Mouse (Mus musculus): ENCODE measurements around the gene Thap3. TPM values are rescaled to one million over a fixed set of nuclear protein-coding genes. Genes with fewer than 3 reads are reported as not detected.

The Thap3 gene
- polyA plus RNA-seq, 1 experiment, result 46.2 TPM

- no peak for TF ChIP-seq POLR2A (IDR thresholded peaks at IDR 0.05; ENCODE audit: low read depth, low read length)
- TF ChIP-seq CTCF (IDR thresholded peaks at IDR 0.05; ENCODE audit: extremely low read depth, insufficient read depth, insufficient read length, insufficient replicate concordance), result peak; percentile 88
- Histone ChIP-seq H3K27me3 (ENCODE audit: control insufficient read depth, insufficient read depth, low read length) (no peaks in the 10 kb centered on the region), H3K27ac (ENCODE audit: insufficient read depth, low read length) (no peak overlapping the region), H3K36me3 (ENCODE audit: control insufficient read depth, insufficient read depth, low read length) (peaks cover 4% of the 10 kb centered on the region), H3K4me1 (ENCODE audit: control insufficient read depth, insufficient read depth, insufficient read length) (0 out of 2 replicates have a peak, but pooled peaks cover 4% of the 10 kb centered on the region), H3K4me3 (ENCODE audit: extremely low read depth, insufficient read depth, insufficient read length) (no peak overlapping the region)
- DNase-seq (ENCODE audit: low read depth in 1 of 2, low spot score in 2 of 2), result peak; percentile 49 to 84
- WGBS, result 42% methylated on average over 10 of the region's 10 CpGs
These were observed 11.0 kb downstream of the Thap3 start for GRCm38 (mm10) chr4:151977748-151978147.

- H3K4me3 ChIP-seq (ENCODE audit: extremely low read depth, insufficient read depth, insufficient read length), result no peak overlapping the region
- peaks cover 4% of the 10 kb centered on the region; the same call in 1 of the 2 replicates for H3K36me3 ChIP-seq (ENCODE audit: control insufficient read depth, insufficient read depth, low read length)
- no peak overlapping the region for H3K27ac ChIP-seq (ENCODE audit: insufficient read depth, low read length)
- 92% methylated on average over 3 of the region's 3 CpGs for WGBS
- no peak for DNase-seq (ENCODE audit: low read depth in 1 of 2, low spot score in 2 of 2)
- 0 out of 2 replicates have a peak, but pooled peaks cover 4% of the 10 kb centered on the region for H3K4me1 ChIP-seq (ENCODE audit: control insufficient read depth, insufficient read depth, insufficient read length)
- H3K27me3 ChIP-seq (ENCODE audit: control insufficient read depth, insufficient read depth, low read length), result no peaks in the 10 kb centered on the region
- TF ChIP-seq CTCF (IDR thresholded peaks at IDR 0.05; ENCODE audit: extremely low read depth, insufficient read depth, insufficient read length, insufficient replicate concordance), result peak; percentile 7; the same call in 1 of the 2 replicates
- TF ChIP-seq POLR2A (IDR thresholded peaks at IDR 0.05; ENCODE audit: low read depth, low read length), result no peak
These were observed 13.4 kb downstream of the Thap3 start for GRCm38 (mm10) chr4:151975441-151975840.

- WGBS, result 85% methylated on average over 10 of the region's 10 CpGs
- Histone ChIP-seq H3K27me3 (ENCODE audit: control insufficient read depth, insufficient read depth, low read length) (no peaks in the 10 kb centered on the region), H3K4me1 (ENCODE audit: control insufficient read depth, insufficient read depth, insufficient read length) (no peaks in the 10 kb centered on the region), H3K36me3 (ENCODE audit: control insufficient read depth, insufficient read depth, low read length) (peaks cover 6% of the 10 kb centered on the region), H3K4me3 (ENCODE audit: extremely low read depth, insufficient read depth, insufficient read length) (no peak overlapping the region), H3K27ac (ENCODE audit: insufficient read depth, low read length) (no peak overlapping the region)
- DNase-seq (ENCODE audit: low read depth in 1 of 2, low spot score in 2 of 2), result no peak
- TF ChIP-seq POLR2A (IDR thresholded peaks at IDR 0.05; ENCODE audit: low read depth, low read length), result no peak
- peak; percentile 46; the same call in 1 of the 2 replicates for TF ChIP-seq CTCF (IDR thresholded peaks at IDR 0.05; ENCODE audit: extremely low read depth, insufficient read depth, insufficient read length, insufficient replicate concordance)
These were observed 16.4 kb downstream of the Thap3 start for GRCm38 (mm10) chr4:151972221-151972967.

GRCm38 (mm10) chr4:151968204-151968921 lies 20.4 kb downstream of the Thap3 start:
- no peak for DNase-seq (ENCODE audit: low read depth in 1 of 2, low spot score in 2 of 2)
- no peaks in the 10 kb centered on the region for H3K4me1 ChIP-seq (ENCODE audit: control insufficient read depth, insufficient read depth, insufficient read length)
- H3K27ac ChIP-seq (ENCODE audit: insufficient read depth, low read length), result no peak overlapping the region
- TF ChIP-seq CTCF (IDR thresholded peaks at IDR 0.05; ENCODE audit: extremely low read depth, insufficient read depth, insufficient read length, insufficient replicate concordance) (no peak), POLR2A (IDR thresholded peaks at IDR 0.05; ENCODE audit: low read depth, low read length) (no peak)
- 96% methylated on average over 26 of the region's 26 CpGs for WGBS
- peaks cover 4% of the 10 kb centered on the region for H3K36me3 ChIP-seq (ENCODE audit: control insufficient read depth, insufficient read depth, low read length)
- H3K4me3 ChIP-seq (ENCODE audit: extremely low read depth, insufficient read depth, insufficient read length), result no peak overlapping the region
- H3K27me3 ChIP-seq (ENCODE audit: control insufficient read depth, insufficient read depth, low read length), result no peaks in the 10 kb centered on the region

GRCm38 (mm10) chr4:151962817-151963216 lies 26.0 kb downstream of the Thap3 start:
- Histone ChIP-seq H3K4me3 (ENCODE audit: extremely low read depth, insufficient read depth, insufficient read length) (no peak overlapping the region), H3K27ac (ENCODE audit: insufficient read depth, low read length) (peak overlapping the region; percentile 72), H3K4me1 (ENCODE audit: control insufficient read depth, insufficient read depth, insufficient read length) (peaks cover 14% of the 10 kb centered on the region), H3K27me3 (ENCODE audit: control insufficient read depth, insufficient read depth, low read length) (no peaks in the 10 kb centered on the region), H3K36me3 (ENCODE audit: control insufficient read depth, insufficient read depth, low read length) (peaks cover 6% of the 10 kb centered on the region)
- no peak for TF ChIP-seq CTCF (IDR thresholded peaks at IDR 0.05; ENCODE audit: extremely low read depth, insufficient read depth, insufficient read length, insufficient replicate concordance)
- no peak for TF ChIP-seq POLR2A (IDR thresholded peaks at IDR 0.05; ENCODE audit: low read depth, low read length)
- 29% methylated on average over 3 of the region's 3 CpGs for WGBS
- peak in 1 of 2 experiments; percentile 56 for DNase-seq (ENCODE audit: low read depth in 1 of 2, low spot score in 2 of 2)

GRCm38 (mm10) chr4:151960513-151960854 lies 28.3 kb downstream of the Thap3 start:
- Histone ChIP-seq H3K4me3 (ENCODE audit: extremely low read depth, insufficient read depth, insufficient read length) (no peak overlapping the region), H3K36me3 (ENCODE audit: control insufficient read depth, insufficient read depth, low read length) (peaks cover 16% of the 10 kb centered on the region), H3K27ac (ENCODE audit: insufficient read depth, low read length) (peak overlapping the region; percentile 36), H3K4me1 (ENCODE audit: control insufficient read depth, insufficient read depth, insufficient read length) (peaks cover 14% of the 10 kb centered on the region), H3K27me3 (ENCODE audit: control insufficient read depth, insufficient read depth, low read length) (no peaks in the 10 kb centered on the region)
- TF ChIP-seq CTCF (IDR thresholded peaks at IDR 0.05; ENCODE audit: extremely low read depth, insufficient read depth, insufficient read length, insufficient replicate concordance), result no peak
- no peak for TF ChIP-seq POLR2A (IDR thresholded peaks at IDR 0.05; ENCODE audit: low read depth, low read length)
- 69% methylated on average over 3 of the region's 3 CpGs for WGBS
- DNase-seq (ENCODE audit: low read depth in 1 of 2, low spot score in 2 of 2), result no peak
